Mouse (Mus musculus): ENCODE measurements around the gene Ttc39d. TPM values are rescaled to one million over a fixed set of nuclear protein-coding genes. Genes with fewer than 3 reads are reported as not detected.
"Not testable (repeated sequence)": the region's sequence is repeated elsewhere in the genome, so short reads cannot be mapped to it uniquely, and the experiment has no call there.

Gene Ttc39d
- polyA plus RNA-seq, 1 experiment: 0.05 TPM

DNA sequence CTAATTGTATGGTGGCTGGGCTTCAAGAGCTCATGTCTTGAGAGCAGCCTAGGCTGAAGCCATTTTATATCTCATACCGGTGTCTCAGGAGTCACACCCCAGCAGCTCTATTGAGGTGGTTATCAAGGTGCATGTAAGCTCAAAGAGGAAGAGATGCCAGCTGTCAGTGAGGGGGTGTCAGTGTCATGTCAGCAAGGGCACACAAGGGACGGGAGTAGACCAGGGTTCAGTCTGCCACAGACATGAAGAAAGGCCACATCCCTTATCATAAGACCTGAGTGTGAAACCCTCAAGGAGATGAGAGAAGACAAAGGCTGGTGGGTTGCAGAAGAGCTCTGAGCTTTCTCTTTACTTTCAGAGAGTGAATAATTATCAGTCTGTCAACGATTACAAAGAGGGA is 33.1 kb upstream of the Ttc39d start:
- no peak overlapping the region for H3K27ac ChIP-seq (ENCODE audit: insufficient read depth, low read depth, low read length)
- whole genome bisulfite sequencing: 66% methylated on average over 3 of the region's 3 CpGs
- no peaks in the 10 kb centered on the region for H3K4me1 ChIP-seq (ENCODE audit: control insufficient read depth, insufficient read depth, low read length)
- TF ChIP-seq POLR2A (IDR thresholded peaks at IDR 0.05; ENCODE audit: low read depth, low read length) (no peak), CTCF (conservative IDR thresholded peaks at IDR 0.05; ENCODE audit: insufficient read depth, insufficient read length, low read depth, low read length) (no peak)
- H3K27me3 ChIP-seq (replicated peaks; ENCODE audit: control insufficient read depth, insufficient read depth, low read length): no peaks in the 10 kb centered on the region
- H3K36me3 ChIP-seq (ENCODE audit: control insufficient read depth, insufficient read depth, low read length): no peaks in the 10 kb centered on the region
- H3K4me3 ChIP-seq (ENCODE audit: insufficient read depth, low read depth, low read length): no peak overlapping the region
- DNase-seq: no peak

DNA sequence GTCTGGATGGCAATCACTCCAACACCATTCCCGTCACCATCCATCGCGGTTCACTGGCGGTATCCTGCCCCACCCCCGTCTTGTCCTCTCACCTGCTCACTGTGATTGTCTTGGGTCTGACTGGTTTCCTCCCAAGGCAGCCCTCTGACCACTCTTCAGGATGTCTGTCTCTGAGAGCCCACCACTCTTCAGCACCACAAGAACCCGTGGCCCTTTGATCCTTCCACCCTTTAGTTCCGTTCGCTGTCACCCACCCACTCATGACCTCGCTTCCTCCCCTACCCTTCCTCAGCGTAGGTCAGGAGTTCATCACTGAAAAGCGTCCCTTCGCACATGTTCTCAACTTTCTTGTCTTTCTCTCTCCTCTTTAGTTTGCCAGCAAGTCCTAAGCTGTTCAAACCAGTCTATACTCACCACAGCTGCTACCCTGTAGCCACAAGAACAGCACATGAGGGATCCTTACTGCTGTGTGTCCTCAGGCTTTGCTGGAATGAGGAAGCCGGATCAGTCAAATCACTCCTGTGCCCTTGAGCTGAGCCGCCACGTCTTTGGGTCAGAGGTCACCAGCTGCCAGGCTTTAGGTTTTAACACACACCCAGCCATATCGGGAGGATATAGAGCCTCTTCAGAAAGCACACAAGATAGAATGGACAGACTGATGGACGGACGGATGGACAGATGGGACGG is 32.4 kb upstream of the Ttc39d start:
- no peak for DNase-seq
- Histone ChIP-seq H3K4me3 (ENCODE audit: insufficient read depth, low read depth, low read length) (no peak overlapping the region), H3K27ac (ENCODE audit: insufficient read depth, low read depth, low read length) (no peak overlapping the region), H3K4me1 (ENCODE audit: control insufficient read depth, insufficient read depth, low read length) (no peaks in the 10 kb centered on the region), H3K36me3 (ENCODE audit: control insufficient read depth, insufficient read depth, low read length) (no peaks in the 10 kb centered on the region), H3K27me3 (replicated peaks; ENCODE audit: control insufficient read depth, insufficient read depth, low read length) (no peaks in the 10 kb centered on the region)
- no peak for TF ChIP-seq POLR2A (IDR thresholded peaks at IDR 0.05; ENCODE audit: low read depth, low read length)
- no peak for TF ChIP-seq CTCF (conservative IDR thresholded peaks at IDR 0.05; ENCODE audit: insufficient read depth, insufficient read length, low read depth, low read length)
- 54% methylated on average over 19 of the region's 19 CpGs for WGBS

DNA sequence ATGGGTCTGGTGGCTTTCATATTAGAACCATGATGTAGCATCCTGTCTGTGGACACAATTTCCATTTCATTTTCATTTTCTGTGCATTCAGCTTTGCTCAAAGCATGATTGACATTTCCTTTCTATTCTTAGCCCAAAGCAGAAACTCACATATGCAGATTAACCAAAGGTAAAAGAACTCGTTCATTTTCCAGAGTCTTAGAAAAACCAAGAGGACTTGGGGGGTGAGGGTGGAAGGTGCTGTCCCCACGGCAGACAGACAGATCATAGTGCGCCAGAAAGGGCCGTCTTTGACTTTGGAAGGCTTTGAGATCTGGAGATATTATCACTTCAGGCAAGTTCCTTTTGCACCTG is 31.9 kb upstream of the Ttc39d start:
- no peak overlapping the region for H3K27ac ChIP-seq (ENCODE audit: insufficient read depth, low read depth, low read length)
- WGBS: 80% methylated on average over 4 of the region's 4 CpGs

DNA sequence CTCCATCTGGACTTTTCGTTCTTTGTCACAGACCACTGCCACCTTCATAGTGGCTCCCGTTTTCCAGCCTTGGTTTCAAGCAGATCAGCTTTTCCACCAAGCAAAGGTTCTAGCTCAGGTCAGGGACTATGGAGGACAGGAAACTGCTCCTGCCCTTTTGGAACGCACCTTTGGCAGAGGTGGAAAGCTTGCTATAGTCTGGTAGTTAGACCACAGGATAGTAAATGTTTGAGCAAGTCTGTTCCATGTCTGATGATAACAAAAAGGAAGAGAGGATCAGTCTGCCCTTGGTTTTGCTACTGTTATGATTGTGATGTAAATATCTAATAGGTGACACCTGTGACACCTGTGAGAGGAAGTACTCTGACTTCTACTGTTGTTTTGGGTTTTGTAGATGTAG is 31.3 kb upstream of the Ttc39d start:
- H3K4me3 ChIP-seq (ENCODE audit: insufficient read depth, low read depth, low read length): no peak overlapping the region
- H3K27me3 ChIP-seq (replicated peaks; ENCODE audit: control insufficient read depth, insufficient read depth, low read length): no peaks in the 10 kb centered on the region
- H3K4me1 ChIP-seq (ENCODE audit: control insufficient read depth, insufficient read depth, low read length): no peaks in the 10 kb centered on the region
- 70% methylated on average over 3 of the region's 3 CpGs for WGBS
- no peak overlapping the region for H3K27ac ChIP-seq (ENCODE audit: insufficient read depth, low read depth, low read length)
- no peaks in the 10 kb centered on the region for H3K36me3 ChIP-seq (ENCODE audit: control insufficient read depth, insufficient read depth, low read length)
- no peak for DNase-seq
- TF ChIP-seq CTCF (conservative IDR thresholded peaks at IDR 0.05; ENCODE audit: insufficient read depth, insufficient read length, low read depth, low read length) (no peak), POLR2A (IDR thresholded peaks at IDR 0.05; ENCODE audit: low read depth, low read length) (no peak)

More for the DNA sequence above, 31.9 kb upstream of the Ttc39d start:
- TF ChIP-seq CTCF (conservative IDR thresholded peaks at IDR 0.05; ENCODE audit: insufficient read depth, insufficient read length, low read depth, low read length): no peak
- TF ChIP-seq POLR2A (IDR thresholded peaks at IDR 0.05; ENCODE audit: low read depth, low read length): no peak
- no peaks in the 10 kb centered on the region for H3K4me1 ChIP-seq (ENCODE audit: control insufficient read depth, insufficient read depth, low read length)
- no peak overlapping the region for H3K4me3 ChIP-seq (ENCODE audit: insufficient read depth, low read depth, low read length)
- H3K27me3 ChIP-seq (replicated peaks; ENCODE audit: control insufficient read depth, insufficient read depth, low read length): no peaks in the 10 kb centered on the region
- DNase-seq: no peak
- no peaks in the 10 kb centered on the region for H3K36me3 ChIP-seq (ENCODE audit: control insufficient read depth, insufficient read depth, low read length)

DNA sequence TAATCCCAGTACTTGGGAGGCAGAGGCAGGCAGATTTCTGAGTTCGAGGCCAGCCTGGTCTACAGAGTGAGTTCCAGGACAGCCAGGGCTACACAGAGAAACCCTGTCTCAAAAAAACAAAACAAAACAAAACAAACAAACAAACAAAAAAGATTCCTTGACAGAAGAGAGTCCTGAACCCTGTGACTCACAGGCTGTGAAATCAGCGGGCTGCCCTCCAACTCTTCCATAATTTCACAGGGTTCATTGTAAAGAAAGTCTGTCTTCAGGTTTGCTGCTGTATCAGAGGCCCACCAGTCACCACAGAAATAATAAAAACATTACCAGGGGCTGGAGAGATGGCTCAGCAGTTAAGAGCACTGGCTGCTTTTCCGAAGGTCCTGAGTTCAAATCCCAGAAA is 28.4 kb upstream of the Ttc39d start:
- H3K4me1 ChIP-seq (ENCODE audit: control insufficient read depth, insufficient read depth, low read length); H3K27me3 ChIP-seq (replicated peaks; ENCODE audit: control insufficient read depth, insufficient read depth, low read length); H3K36me3 ChIP-seq (ENCODE audit: control insufficient read depth, insufficient read depth, low read length); DNase-seq; H3K27ac ChIP-seq (ENCODE audit: insufficient read depth, low read depth, low read length); H3K4me3 ChIP-seq (ENCODE audit: insufficient read depth, low read depth, low read length): not testable (repeated sequence)
- 94% methylated on average over 3 of the region's 3 CpGs for WGBS

DNA sequence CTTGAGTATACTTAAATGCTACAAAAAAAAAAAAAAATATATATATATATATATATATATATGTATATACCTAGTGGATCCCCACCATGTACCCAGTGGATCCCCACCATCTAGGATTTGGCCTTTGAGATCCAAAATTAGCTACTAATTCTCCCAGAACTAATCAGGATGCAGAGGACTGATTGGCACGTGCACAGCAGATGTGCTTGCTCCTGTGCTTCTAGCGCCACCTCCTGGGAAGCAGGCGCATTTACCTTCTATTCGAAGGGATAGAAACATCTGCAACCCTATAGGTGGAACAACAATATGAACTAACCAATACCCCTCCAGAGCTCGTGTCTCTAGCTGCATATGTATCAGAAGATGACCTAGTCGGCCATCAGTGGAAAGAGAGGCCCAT is 27.3 kb upstream of the Ttc39d start:
- Histone ChIP-seq H3K27me3 (replicated peaks; ENCODE audit: control insufficient read depth, insufficient read depth, low read length) (no peaks in the 10 kb centered on the region), H3K4me1 (ENCODE audit: control insufficient read depth, insufficient read depth, low read length) (no peaks in the 10 kb centered on the region), H3K36me3 (ENCODE audit: control insufficient read depth, insufficient read depth, low read length) (0 out of 2 replicates have a peak, but pooled peaks cover 1% of the 10 kb centered on the region), H3K27ac (ENCODE audit: insufficient read depth, low read depth, low read length) (no peak overlapping the region), H3K4me3 (ENCODE audit: insufficient read depth, low read depth, low read length) (no peak overlapping the region)
- TF ChIP-seq CTCF (conservative IDR thresholded peaks at IDR 0.05; ENCODE audit: insufficient read depth, insufficient read length, low read depth, low read length): peak; percentile 92
- TF ChIP-seq POLR2A (IDR thresholded peaks at IDR 0.05; ENCODE audit: low read depth, low read length): no peak
- under 1% methylated on average over 6 of the region's 6 CpGs for WGBS
- DNase-seq: peak; percentile 84

DNA sequence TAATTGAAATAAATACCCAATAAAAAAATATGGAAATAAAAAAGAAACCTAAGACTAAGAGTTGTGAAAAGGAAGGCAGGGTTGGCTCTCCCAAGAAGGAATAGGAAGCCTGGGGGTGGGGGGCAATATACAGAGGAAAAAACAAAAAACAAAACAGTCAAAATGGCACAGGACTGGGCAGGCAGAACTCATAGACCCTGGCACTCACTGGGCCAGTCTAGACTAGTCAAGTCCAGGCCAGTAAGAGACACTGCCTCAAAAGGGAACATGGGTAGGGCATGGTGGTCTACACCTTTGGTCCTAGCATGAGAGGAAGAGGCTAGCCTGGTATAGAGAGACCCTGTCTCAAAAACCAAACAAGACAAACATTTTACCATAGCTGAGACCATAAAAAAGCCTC is 26.8 kb upstream of the Ttc39d start:
- DNase-seq: no peak
- Histone ChIP-seq H3K4me1 (ENCODE audit: control insufficient read depth, insufficient read depth, low read length) (no peaks in the 10 kb centered on the region), H3K27ac (ENCODE audit: insufficient read depth, low read depth, low read length) (no peak overlapping the region), H3K4me3 (ENCODE audit: insufficient read depth, low read depth, low read length) (no peak overlapping the region), H3K36me3 (ENCODE audit: control insufficient read depth, insufficient read depth, low read length) (0 out of 2 replicates have a peak, but pooled peaks cover 1% of the 10 kb centered on the region), H3K27me3 (replicated peaks; ENCODE audit: control insufficient read depth, insufficient read depth, low read length) (no peaks in the 10 kb centered on the region)
- TF ChIP-seq CTCF (conservative IDR thresholded peaks at IDR 0.05; ENCODE audit: insufficient read depth, insufficient read length, low read depth, low read length): no peak
- TF ChIP-seq POLR2A (IDR thresholded peaks at IDR 0.05; ENCODE audit: low read depth, low read length): no peak
